Mouse (Mus musculus) E14TG2a.4 (cell line): Measurements from ENCODE around the gene Klf4.

Experiments
- CTCF ChIP-seq: conservative IDR thresholded peaks from 2 replicates; pipeline ENCODE4 v1.5.1; 2014; ENCODE audit warnings: low read length
- POU5F1 ChIP-seq: IDR thresholded peaks from 2 replicates; pipeline ENCODE4 v1.6.1; 2014; ENCODE audit warnings: low read length, borderline replicate concordance

GRCm38 (mm10) chr4:55531856-55532406 lies 335 bp downstream of the Klf4 start:
- TF ChIP-seq CTCF (no peak), POU5F1 (no peak)
